In the genomic region with DNA sequence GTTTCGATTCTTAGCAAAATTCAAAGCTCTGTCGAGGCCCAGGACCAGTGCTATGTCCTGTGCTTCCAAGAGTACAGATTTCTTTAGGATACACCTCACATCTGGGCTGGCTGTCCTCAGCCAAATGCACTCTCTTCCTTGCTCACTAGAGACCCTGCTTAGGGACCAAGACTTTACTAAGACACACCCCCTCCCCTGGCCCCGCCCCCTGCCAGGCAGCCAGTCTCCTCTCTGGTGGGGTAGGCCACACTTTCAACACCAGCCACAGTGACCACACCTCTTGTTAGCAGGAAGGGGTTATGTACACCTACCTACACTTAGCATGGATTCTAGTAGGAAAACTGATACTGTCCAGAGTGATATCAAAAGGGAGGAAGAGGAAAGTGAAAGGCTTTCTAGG, we compare ENCODE assay signal across 13 mouse cellular contexts.
DNase-seq lines count a peak whose midpoint lies in the region; ATAC-seq and TF ChIP-seq lines count a peak whose summit lies in the region.
"Had no signal": no experiment of that assay in that cellular context is flagged by ENCODE, and none has a peak within 500 bp of the region (broad histone marks: within the 10 kb centered on the region; RNA-seq: fewer than 3 reads in every experiment).

No protein-coding gene starts in this region.

- no peak for DNase-seq in gastrocnemius, adult 2 months
- no peak for DNase-seq in gastrocnemius, postnatal 36 days
- DNase-seq in hindbrain, embryonic 14.5 days (ENCODE audit: low spot score): no peak
- peak; percentile 62 for DNase-seq in testis, postnatal 10 days (ENCODE audit: low spot score)
- DNase-seq in testis, postnatal 14 days (ENCODE audit: low spot score): no peak
- DNase-seq in left cerebral cortex, adult 18-20 months (ENCODE audit: low spot score in 2 of 2): no peak
- DNase-seq: liver, embryonic 13.5 days; right cerebral cortex, postnatal 25 days had no signal

- no peaks in the 10 kb centered on the region for H3K27me3 ChIP-seq in hindbrain, embryonic 14.5 days (ENCODE audit: control insufficient read depth, insufficient read depth, low read length)
- no peaks in the 10 kb centered on the region for H3K27me3 ChIP-seq in hindbrain, embryonic 12.5 days
- H3K27me3 ChIP-seq: embryonic facial prominence, embryonic 15.5 days; liver, embryonic 13.5 days; neural tube, embryonic 12.5 days had no signal

- peak; percentile 28; the same call in 1 of the 2 replicates for ATAC-seq in hindbrain, embryonic 14.5 days (ENCODE audit: low FRiP score)
- ATAC-seq in hindbrain, embryonic 12.5 days (ENCODE audit: low FRiP score): no peak
- ATAC-seq: lung, postnatal 0 days had no signal

- intact Hi-C loops in gastrocnemius, adult 2 months (cut with DNase I): no loop called here
- intact Hi-C loops in gastrocnemius, postnatal 36 days (cut with DNase I): no loop called here

- H3K27ac ChIP-seq in gastrocnemius, adult 2 months: peak overlapping the region; percentile 40; the same call in 1 of the 2 replicates
- no peak overlapping the region for H3K27ac ChIP-seq in hindbrain, embryonic 14.5 days
- no peak overlapping the region for H3K27ac ChIP-seq in hindbrain, embryonic 12.5 days
- H3K27ac ChIP-seq: liver, embryonic 13.5 days; neural tube, embryonic 12.5 days had no signal

- no peak for TF ChIP-seq CTCF in gastrocnemius, adult 2 months (IDR thresholded peaks at IDR 0.05)

- no peaks in the 10 kb centered on the region for H3K36me3 ChIP-seq in hindbrain, embryonic 14.5 days (replicated peaks; ENCODE audit: control insufficient read depth, insufficient read depth)
- no peaks in the 10 kb centered on the region for H3K36me3 ChIP-seq in hindbrain, embryonic 12.5 days
- H3K36me3 ChIP-seq: embryonic facial prominence, embryonic 15.5 days; liver, embryonic 13.5 days; neural tube, embryonic 12.5 days had no signal

- no peak overlapping the region for H3K4me2 ChIP-seq in hindbrain, embryonic 14.5 days (replicated peaks)
- H3K4me2 ChIP-seq in hindbrain, embryonic 12.5 days (replicated peaks): no peak overlapping the region
- H3K4me2 ChIP-seq: embryonic facial prominence, embryonic 15.5 days; liver, embryonic 13.5 days; neural tube, embryonic 12.5 days had no signal

- H3K9ac ChIP-seq in hindbrain, embryonic 14.5 days: no peak overlapping the region
- H3K9ac ChIP-seq in hindbrain, embryonic 12.5 days: no peak overlapping the region
- H3K9ac ChIP-seq: embryonic facial prominence, embryonic 15.5 days; liver, embryonic 13.5 days; neural tube, embryonic 12.5 days had no signal

- no peaks in the 10 kb centered on the region for H3K9me3 ChIP-seq in hindbrain, embryonic 14.5 days (ENCODE audit: control insufficient read depth, low read length)
- H3K9me3 ChIP-seq in hindbrain, embryonic 12.5 days (replicated peaks): no peaks in the 10 kb centered on the region
- H3K9me3 ChIP-seq: embryonic facial prominence, embryonic 15.5 days; liver, embryonic 13.5 days; megakaryocyte, embryonic 14.5 days; neural tube, embryonic 12.5 days had no signal

- 0 out of 2 replicates have a peak, but pooled peaks cover 2% of the 10 kb centered on the region for H3K4me1 ChIP-seq in hindbrain, embryonic 14.5 days (replicated peaks; ENCODE audit: control insufficient read depth, insufficient read depth, low read length)
- no peaks in the 10 kb centered on the region for H3K4me1 ChIP-seq in hindbrain, embryonic 12.5 days

- 76% methylated on average over 3 of the region's 3 CpGs for WGBS in hindbrain, embryonic 14.5 days
- 74% methylated on average over 3 of the region's 3 CpGs for WGBS in hindbrain, embryonic 12.5 days

- no peak overlapping the region for H3K4me3 ChIP-seq in gastrocnemius, adult 2 months
- H3K4me3 ChIP-seq in hindbrain, embryonic 14.5 days (replicated peaks; ENCODE audit: low read length): no peak overlapping the region
- no peak overlapping the region for H3K4me3 ChIP-seq in hindbrain, embryonic 12.5 days
- H3K4me3 ChIP-seq: embryonic facial prominence, embryonic 15.5 days; liver, embryonic 13.5 days; megakaryocyte, embryonic 14.5 days; neural tube, embryonic 12.5 days had no signal
